Mouse (Mus musculus) midbrain, embryonic 14.5 days (tissue): Measurements from ENCODE around the gene 1520401A03Rik. TPM values are rescaled to one million over a fixed set of nuclear protein-coding genes. Genes with fewer than 3 reads are reported as not detected.

Experiments used
- ATAC-seq: fragments of 200-750 bp; cut with Nextera tagmentation; 2 replicates; pipeline ENCODE4 v1.8.0; 2017; ENCODE audit warnings: moderate number of reproducible peaks, moderate library complexity; ENCODE audit not compliant: low FRiP score, low TSS enrichment
- DNase-seq: peaks from one replicate; pipeline ENCODE4 v3.0.0-alpha.2; 2015
- H3K27ac ChIP-seq: fragments of 300-500 bp; sonication (generic); replicated peaks from 2 replicates; pipeline ENCODE4 v1.5.1; 2014; ENCODE audit warnings: mild to moderate bottlenecking, low read depth, low read length, moderate library complexity
- H3K27me3 ChIP-seq: fragments of 300-500 bp; sonication (generic); 2 replicates; pipeline ENCODE4 v1.6.1; 2014; ENCODE audit warnings: low read length, control low read depth, mixed read lengths; ENCODE audit not compliant: control insufficient read depth, insufficient read depth
- H3K36me3 ChIP-seq: fragments of 300-500 bp; sonication (generic); 2 replicates; pipeline ENCODE4 v1.6.1; 2014; ENCODE audit warnings: low read length, control low read depth; ENCODE audit not compliant: control insufficient read depth, insufficient read depth
- H3K4me1 ChIP-seq: fragments of 300-500 bp; sonication (generic); 2 replicates; pipeline ENCODE4 v1.6.1; 2014; ENCODE audit warnings: mild to moderate bottlenecking, antibody characterized with exemption, low read length, control low read depth; ENCODE audit not compliant: control insufficient read depth, insufficient read depth
- H3K4me2 ChIP-seq: fragments of 300-500 bp; sonication (generic); 2 replicates; pipeline ENCODE4 v1.6.1; 2014; ENCODE audit warnings: mild to moderate bottlenecking, low read length, moderate library complexity
- H3K4me3 ChIP-seq: fragments of 300-500 bp; sonication (generic); replicated peaks from 2 replicates; pipeline ENCODE4 v1.5.1; 2014; ENCODE audit warnings: low read depth, low read length
- H3K9ac ChIP-seq: fragments of 300-500 bp; sonication (generic); replicated peaks from 2 replicates; pipeline ENCODE4 v1.6.1; 2014; ENCODE audit warnings: mild to moderate bottlenecking, low read length, moderate library complexity
- H3K9me3 ChIP-seq: fragments of 300-500 bp; sonication (generic); 2 replicates; pipeline ENCODE4 v1.6.1; 2016; ENCODE audit warnings: low read length, control low read depth, mixed read lengths; ENCODE audit not compliant: control insufficient read depth
- WGBS: fragments of 180-500 bp; shearing (Covaris S2); extraction: QIAGEN DNeasy Blood & Tissue Kit; methylation state at CpG from one replicate; pipeline ENCODE4 v1.1.7; 2014; 5-methylcytosine and 5-hydroxymethylcytosine counted together
- polyA plus RNA-seq: library from polyadenylated mRNA; unstranded; fragments of >200 nt; fragmentation: Nextera tagmentation; extraction: Ambion mirVana; gene quantifications from 2 replicates; pipeline ENCODE4 v1.2.1, GENCODE M21; 2014

Gene 1520401A03Rik
- polyA plus RNA-seq, 1 experiment from 2014 or later = not detected

DNA sequence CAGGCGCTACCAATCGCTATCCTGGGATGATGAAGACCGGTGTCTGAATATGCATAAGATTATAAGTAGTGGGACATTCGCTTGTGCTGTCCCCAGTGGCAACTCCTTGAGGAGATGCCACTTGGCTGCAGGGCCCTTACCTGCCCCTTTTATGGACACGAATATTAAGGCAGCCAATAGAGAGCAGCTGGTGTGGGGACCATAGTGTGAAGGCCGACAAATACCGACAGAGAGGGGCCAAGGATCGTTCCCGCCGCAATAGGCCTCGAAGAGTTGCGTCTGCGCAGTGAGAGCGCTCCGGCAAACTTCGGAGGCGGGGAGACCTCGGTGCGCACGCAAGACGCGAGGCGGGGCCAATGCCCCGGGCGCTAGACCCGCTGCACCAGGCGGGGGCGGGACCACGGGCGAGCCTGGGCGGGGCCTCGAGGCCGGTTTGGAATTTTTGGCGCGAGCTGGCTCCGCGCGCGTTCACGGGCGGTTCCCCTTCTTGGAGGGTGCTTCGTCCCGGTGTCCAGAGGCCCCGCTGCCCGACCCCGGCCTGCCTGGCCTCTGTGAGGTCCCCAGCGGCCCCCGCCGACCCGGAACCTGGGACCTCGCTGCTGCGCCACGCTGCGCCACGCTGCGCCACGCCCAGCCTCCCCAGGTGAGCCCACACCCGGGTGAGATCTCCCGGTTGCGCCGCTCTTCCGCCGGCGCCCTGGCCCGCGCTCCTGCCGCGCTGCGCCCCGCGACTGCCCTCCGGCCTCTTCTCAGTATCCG is 3.6 kb upstream of the 1520401A03Rik start, which contains the start of gene Pkmyt1:
Gene Pkmyt1 (plus strand): TSS at position 338 of the 759 bp plus-strand sequence.
- H3K4me3 ChIP-seq = peak within 1 kb of the TSS; percentile 78
- WGBS = under 1% methylated on average over 72 of the region's 73 CpGs
- no peaks in the 10 kb centered on the region for H3K9me3 ChIP-seq

GRCm38 (mm10) chr17:23725477-23725876 is 2.9 kb upstream of the 1520401A03Rik start:
- Histone ChIP-seq H3K36me3 (no peaks in the 10 kb centered on the region), H3K9me3 (no peaks in the 10 kb centered on the region), H3K4me1 (peaks cover 9% of the 10 kb centered on the region; the same call in 1 of the 2 replicates), H3K9ac (0 out of 2 replicates have a peak overlapping the region, but pooled peaks have one; percentile 63), H3K4me3 (peak overlapping the region; percentile 78), H3K4me2 (peak overlapping the region; percentile 91), H3K27ac (peak overlapping the region; percentile 55), H3K27me3 (no peaks in the 10 kb centered on the region)
- no peak for ATAC-seq
- 71% methylated on average over 4 of the region's 4 CpGs for WGBS
- no peak for DNase-seq

More for the DNA sequence above, 3.6 kb upstream of the 1520401A03Rik start, which contains the start of gene Pkmyt1:
- DNase-seq (peak; percentile 98), ATAC-seq (peak; percentile 92)
- Histone ChIP-seq H3K4me2 (peak within 1 kb of the TSS; percentile 91), H3K27ac (peak within 1 kb of the TSS; percentile 55), H3K27me3 (no peaks in the 10 kb centered on the region), H3K4me1 (peaks cover 9% of the 10 kb centered on the region; the same call in 1 of the 2 replicates), H3K9ac (peak within 1 kb of the TSS; percentile 63), H3K36me3 (no peaks in the 10 kb centered on the region)

DNA sequence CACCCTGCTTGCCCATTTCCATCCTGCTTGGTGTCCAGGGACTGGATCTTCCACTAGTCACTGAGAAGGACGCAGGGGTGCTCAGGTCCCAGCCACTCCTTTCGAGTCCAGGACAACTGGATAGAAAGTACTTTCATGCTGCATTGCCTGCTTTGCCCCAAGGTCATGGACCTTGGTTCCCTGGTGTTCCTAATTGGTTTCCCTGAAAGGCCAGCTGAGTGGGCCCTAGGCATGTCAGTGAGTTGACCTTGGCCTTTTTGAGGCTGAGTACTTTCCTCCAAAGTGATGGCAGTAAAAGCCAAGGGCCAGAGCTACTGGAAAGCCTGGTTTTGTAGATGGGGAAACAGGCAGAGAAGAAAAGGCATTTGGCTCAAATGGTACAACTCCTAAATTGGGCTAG is 697 bp downstream of the 1520401A03Rik start:
- WGBS = 76% methylated on average over 2 of the region's 2 CpGs
- Histone ChIP-seq H3K9ac (no peak overlapping the region), H3K4me3 (no peak overlapping the region), H3K36me3 (no peaks in the 10 kb centered on the region), H3K4me1 (peaks cover 6% of the 10 kb centered on the region; the same call in 1 of the 2 replicates), H3K27ac (no peak overlapping the region), H3K27me3 (no peaks in the 10 kb centered on the region), H3K9me3 (no peaks in the 10 kb centered on the region), H3K4me2 (no peak overlapping the region)
- DNase-seq (no peak), ATAC-seq (no peak)

GRCm38 (mm10) chr17:23719455-23719854 is 3.1 kb downstream of the 1520401A03Rik start:
- H3K9me3 ChIP-seq = no peaks in the 10 kb centered on the region
- no peaks in the 10 kb centered on the region for H3K4me1 ChIP-seq
- no peak overlapping the region for H3K9ac ChIP-seq
- DNase-seq (no peak), ATAC-seq (no peak)
- H3K27ac ChIP-seq = no peak overlapping the region
- WGBS = 10% methylated on average over 1 of the region's 1 CpGs
- no peaks in the 10 kb centered on the region for H3K27me3 ChIP-seq
- no peak overlapping the region for H3K4me3 ChIP-seq
- no peak overlapping the region for H3K4me2 ChIP-seq
- no peaks in the 10 kb centered on the region for H3K36me3 ChIP-seq

GRCm38 (mm10) chr17:23717003-23717402 is 5.6 kb downstream of the 1520401A03Rik start:
- Histone ChIP-seq H3K36me3 (no peaks in the 10 kb centered on the region), H3K9ac (no peak overlapping the region), H3K27ac (no peak overlapping the region), H3K27me3 (no peaks in the 10 kb centered on the region), H3K9me3 (no peaks in the 10 kb centered on the region), H3K4me1 (no peaks in the 10 kb centered on the region), H3K4me2 (no peak overlapping the region), H3K4me3 (no peak overlapping the region)
- ATAC-seq (no peak), DNase-seq (no peak)
- 52% methylated on average over 2 of the region's 2 CpGs for WGBS

DNA sequence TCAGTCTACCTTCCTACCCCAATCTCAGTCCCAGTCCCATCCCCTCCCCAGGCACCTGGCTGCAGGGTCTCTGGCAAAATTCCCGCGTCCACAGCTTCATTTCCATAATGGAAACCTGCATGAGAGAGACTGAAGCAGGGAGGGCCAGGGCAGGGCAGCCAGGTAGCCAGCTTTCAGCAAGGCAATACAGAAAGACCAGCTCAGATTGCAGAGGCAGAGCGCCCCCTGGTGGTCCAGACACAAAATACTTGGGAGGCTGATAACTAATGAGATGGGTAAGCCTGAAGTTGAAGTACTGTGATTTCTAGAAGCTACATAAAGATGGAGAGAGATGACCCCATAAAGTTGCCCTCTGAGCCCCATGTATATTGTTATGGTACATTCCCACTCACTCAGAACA is 16.4 kb downstream of the 1520401A03Rik start:
- no peak overlapping the region for H3K27ac ChIP-seq
- no peaks in the 10 kb centered on the region for H3K4me1 ChIP-seq
- no peak overlapping the region for H3K9ac ChIP-seq
- H3K9me3 ChIP-seq = no peaks in the 10 kb centered on the region
- DNase-seq = peak; percentile 88
- 1% methylated on average over 3 of the region's 3 CpGs for WGBS
- no peaks in the 10 kb centered on the region for H3K36me3 ChIP-seq
- no peak overlapping the region for H3K4me3 ChIP-seq
- H3K27me3 ChIP-seq = no peaks in the 10 kb centered on the region
- no peak overlapping the region for H3K4me2 ChIP-seq
- no peak; the same call in 1 of the 2 replicates for ATAC-seq

GRCm38 (mm10) chr17:23705525-23706104 is 17.0 kb downstream of the 1520401A03Rik start:
- Histone ChIP-seq H3K9ac (no peak overlapping the region), H3K27me3 (no peaks in the 10 kb centered on the region; the same call in 1 of the 2 replicates), H3K27ac (no peak overlapping the region), H3K36me3 (no peaks in the 10 kb centered on the region), H3K4me1 (no peaks in the 10 kb centered on the region), H3K4me2 (no peak overlapping the region), H3K9me3 (no peaks in the 10 kb centered on the region), H3K4me3 (no peak overlapping the region)
- WGBS = 81% methylated on average over 7 of the region's 7 CpGs
- ATAC-seq (no peak), DNase-seq (no peak)

GRCm38 (mm10) chr17:23704741-23705140 is 17.8 kb downstream of the 1520401A03Rik start:
- Histone ChIP-seq H3K4me1 (no peaks in the 10 kb centered on the region), H3K9ac (no peak overlapping the region), H3K4me2 (no peak overlapping the region), H3K27ac (no peak overlapping the region), H3K9me3 (no peaks in the 10 kb centered on the region), H3K4me3 (no peak overlapping the region), H3K36me3 (no peaks in the 10 kb centered on the region), H3K27me3 (no peaks in the 10 kb centered on the region; the same call in 1 of the 2 replicates)
- WGBS = 57% methylated on average over 7 of the region's 7 CpGs
- DNase-seq (peak; percentile 40), ATAC-seq (no peak)
